Mouse (Mus musculus) cerebellum, postnatal 25 days (tissue): ENCODE results near the gene Lyzl4.

Experiments used
- DNase-seq, 2 experiments: peaks; one replicate each; pipeline ENCODE4 v3.0.0; 2021; ENCODE audit warnings: mixed read lengths in 2 of 2

Lyzl4 gene

DNA sequence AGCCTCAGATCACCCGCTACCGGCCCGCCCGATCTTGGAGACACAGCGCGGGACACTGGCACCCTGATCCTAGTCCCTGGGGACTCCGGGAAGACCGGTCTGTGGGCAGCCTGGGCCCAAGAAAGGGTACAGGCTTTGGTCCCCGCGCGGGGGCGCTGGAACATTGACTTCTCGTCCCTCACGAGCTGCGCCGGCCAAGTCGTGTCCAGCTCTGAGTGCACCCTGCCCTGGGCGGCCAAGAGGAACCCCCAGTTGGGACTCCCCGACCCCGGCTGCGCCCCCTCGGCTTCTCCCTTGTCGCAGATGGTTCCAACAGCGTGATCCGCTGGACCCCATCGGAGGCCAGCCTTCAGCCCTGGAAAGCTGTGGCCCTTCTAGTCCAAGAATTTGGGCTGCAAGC, at the start of gene Lyzl4:
TSS of gene Lyzl4 (minus strand) at position 96 of the 400 bp plus-strand sequence.
- peak; percentile 86 to 91 for DNase-seq

DNA sequence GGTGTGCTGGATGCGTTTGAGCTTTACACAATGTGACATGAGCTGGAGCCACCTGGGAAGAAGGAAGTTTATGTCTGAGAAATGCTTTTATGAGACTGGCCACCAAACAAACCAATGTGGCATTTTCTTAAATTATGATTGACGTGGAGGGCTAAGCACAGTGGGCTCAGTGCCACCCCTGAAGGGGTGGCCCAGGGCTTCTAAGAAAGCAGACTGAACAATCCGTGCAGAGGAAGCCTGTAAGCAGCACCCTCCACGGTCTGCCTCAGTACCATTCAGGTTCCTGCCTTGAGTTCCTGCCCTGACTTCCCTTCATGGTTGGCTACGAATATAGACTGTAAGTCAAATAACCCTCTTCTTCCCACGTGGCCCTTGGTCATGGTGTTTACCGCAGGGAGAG, 48.8 kb upstream of the Lyzl4 start:
- DNase-seq = no peak

DNA sequence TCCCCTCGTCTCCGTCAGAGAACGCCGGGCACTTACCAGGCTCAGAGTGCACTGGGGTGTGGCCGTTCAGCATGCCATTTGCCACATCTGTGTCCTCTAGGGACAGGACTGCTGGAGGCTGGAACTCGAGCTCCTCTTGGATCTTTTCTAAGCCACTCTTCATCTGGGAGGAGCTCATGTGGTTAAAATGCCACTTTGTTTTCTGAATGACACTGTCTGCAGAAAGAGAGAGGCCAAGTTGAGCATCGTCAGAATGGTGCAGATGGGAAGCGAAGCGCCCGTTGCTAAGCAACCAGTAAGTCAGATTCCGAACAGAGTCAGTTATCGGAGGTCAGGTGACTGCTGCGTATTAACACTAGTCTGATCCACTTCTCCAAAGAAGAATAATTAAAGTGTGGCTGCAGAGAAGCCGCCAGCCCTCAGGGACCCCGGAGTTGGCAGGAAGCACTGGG, 48.3 kb upstream of the Lyzl4 start:
- no peak for DNase-seq

DNA sequence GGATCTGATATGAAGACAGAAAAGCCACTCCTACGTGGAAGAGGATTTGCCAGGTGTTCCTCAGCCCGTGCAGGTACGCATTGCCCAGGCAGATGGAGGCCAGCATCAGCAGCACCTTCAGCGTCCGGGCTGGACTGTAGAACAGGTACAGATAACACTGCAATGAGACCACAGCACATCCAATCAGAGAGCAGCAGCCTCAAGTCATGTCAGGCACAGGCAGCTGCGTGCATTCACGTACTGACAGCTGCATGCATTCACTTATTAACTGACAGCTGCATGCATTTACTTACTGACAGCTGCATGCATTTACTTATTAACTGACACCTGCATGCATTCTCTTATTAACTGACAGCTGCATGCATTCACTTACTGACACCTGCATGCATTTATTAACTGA, 42.8 kb upstream of the Lyzl4 start:
- DNase-seq = no peak

DNA sequence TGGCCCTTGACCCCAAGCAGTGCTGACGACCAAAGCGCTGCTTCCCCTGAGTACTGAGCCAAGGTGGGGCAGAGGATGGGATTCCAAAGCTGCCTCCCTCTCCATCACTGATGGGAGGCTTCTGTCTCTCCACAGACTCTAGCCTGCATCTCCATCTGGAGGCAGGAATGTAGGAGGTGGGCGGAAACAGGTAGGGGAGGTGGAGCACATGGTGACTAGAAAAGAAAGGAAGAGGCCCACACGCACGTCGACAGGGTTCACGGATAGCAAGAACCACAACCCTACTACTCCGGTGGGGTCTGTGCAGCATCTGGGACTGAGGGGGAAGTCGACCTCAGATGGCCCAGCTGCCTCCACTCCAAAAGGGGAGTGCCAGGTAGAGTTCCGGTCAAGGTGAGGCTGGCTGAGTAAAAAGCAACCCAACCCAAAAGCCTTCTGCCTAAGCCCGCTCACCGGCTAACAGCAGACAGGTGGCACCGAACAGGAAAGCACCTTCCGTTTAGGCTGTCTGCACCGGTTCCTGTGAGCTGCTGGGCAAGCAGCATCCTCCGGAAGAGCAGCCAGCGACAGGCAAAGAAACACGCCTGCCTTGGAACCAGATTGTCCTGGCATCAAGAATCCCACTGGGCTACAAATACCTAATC, 40.3 kb upstream of the Lyzl4 start:
- no peak for DNase-seq

DNA sequence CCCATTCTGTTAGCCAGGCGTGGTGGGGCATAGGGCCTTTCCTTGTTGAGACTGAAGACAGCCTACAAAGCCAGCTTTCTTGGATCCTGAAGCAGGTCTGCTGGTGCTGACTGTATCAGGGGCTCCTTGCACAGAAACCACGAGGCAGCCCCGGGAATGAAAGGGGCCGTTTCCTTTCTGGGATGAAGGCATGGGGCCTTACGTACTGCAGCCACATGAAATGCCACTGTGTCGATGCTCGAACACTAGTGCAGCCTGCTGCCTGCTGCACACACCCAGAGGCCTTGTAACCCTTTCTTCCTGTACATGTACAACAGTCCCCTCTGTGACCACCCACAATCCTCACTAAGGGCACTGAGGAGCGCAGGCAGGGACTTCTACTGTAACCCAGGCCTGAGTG, 39.3 kb upstream of the Lyzl4 start:
- DNase-seq = no peak

DNA sequence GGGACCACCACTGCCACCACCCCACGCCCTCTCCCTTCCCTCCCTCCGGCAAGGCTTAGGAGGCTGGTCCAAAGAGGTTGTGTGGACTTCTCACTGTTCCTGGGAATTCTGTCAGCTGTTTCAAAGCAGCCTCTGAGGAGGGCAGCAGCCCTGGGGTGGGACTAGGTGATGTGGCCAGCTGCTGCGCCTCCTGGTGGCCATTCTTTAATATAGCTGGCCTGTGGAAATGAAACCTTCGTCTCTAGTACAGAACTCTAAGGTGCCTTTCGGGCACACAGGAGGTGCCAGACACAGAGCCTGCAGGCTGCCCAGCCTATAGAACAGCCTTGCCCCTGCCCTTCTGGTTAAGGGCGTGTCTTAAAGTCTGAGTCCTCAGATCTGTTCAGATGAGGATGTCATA, 37.7 kb upstream of the Lyzl4 start:
- DNase-seq = peak; percentile 45 to 63

DNA sequence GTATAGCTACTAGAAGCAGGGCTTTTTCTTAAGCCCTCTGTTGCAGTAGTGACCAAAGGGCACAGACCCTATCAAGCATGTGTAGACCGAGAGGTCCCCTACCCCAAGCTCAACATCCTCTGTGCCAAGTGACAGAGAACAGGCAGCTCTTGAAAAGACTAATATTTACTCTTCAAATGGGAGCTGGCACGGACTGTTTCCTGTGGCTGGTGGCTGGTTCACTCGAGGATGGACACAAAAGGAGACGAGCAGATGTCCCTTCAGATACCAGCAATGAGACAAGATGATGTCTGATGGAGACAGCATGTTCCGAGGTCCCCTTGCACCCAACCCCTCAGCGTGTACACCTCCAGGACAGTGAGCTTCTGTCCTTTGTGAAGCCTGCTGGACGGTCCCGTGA, 35.6 kb upstream of the Lyzl4 start:
- DNase-seq = no peak

DNA sequence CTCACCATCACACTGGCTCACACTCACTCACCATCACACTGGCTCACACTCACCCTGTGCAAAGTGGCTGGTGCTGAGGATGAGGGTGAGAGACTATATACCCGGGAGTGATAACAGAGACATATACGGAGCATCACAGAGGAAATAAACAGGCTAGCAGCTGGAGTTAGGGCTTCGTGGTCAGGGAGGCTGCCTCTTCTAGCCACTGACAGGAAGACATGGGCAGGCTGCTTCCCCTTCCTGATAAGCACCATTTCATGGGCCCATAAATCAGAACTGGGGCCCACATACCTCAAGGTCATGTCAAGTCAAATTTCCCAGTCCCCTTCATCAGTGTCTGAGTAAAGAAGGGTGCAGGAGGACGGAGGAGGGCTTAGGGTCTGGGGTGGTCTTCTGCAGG, 35.2 kb upstream of the Lyzl4 start:
- DNase-seq = no peak

DNA sequence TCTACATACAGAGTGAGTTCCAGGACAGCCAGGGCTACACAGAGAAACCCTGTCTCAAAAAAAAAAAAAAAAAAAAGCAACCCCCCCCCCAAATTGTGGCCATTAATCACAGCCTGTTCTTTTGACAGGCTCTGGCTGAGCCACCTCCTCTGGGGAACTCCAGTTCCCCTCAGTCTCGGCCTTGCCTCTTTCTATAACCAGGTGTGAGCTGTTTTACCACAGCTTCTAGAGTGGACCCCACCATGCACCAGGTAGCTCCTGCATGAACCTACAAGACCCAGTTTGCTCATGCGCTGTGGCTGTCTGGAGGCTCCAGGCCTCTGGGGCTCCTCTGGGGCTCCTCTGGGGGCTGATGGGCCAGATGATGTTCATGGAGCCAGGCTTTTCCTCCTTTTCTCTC, 33.7 kb upstream of the Lyzl4 start:
- DNase-seq = no peak

DNA sequence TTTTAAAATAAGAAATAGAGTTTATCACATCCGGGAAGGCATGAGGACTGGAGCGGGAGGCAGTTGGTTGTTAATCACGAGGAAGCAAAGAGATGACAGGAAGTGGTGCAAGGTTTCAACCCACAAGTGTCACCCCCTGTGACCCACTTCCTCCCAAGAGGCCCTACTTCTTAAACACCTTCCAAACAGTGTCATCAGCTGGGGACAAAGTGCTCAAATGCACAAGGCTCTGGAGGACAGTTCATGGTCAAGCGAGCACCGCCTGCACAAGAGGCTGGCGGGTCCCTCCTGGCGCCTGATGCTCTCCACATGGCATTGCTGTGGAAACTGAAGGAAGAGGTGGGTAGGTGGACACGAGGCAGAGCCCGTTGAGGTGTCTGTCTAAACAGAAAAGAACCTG, 33.1 kb upstream of the Lyzl4 start:
- no peak for DNase-seq

DNA sequence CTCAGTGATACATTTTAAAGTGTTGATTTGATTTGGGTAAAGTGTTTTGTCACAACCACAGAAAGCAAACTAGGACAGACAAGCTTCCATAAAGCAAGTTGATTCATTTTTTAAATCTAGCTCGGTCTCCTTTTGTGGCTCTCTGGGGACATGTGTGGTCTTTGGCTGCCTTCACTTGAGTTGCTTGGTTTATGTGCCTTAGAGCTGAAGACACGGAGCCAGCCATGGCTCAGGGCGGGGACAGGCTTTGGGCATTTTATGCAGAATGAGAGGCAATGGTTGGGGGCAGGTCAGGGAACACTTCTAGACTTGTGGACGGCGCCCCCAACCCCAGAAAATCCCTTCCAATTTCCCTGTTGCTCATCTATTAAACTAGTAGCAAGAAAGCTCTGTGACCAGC, 31.8 kb upstream of the Lyzl4 start:
- no peak for DNase-seq

DNA sequence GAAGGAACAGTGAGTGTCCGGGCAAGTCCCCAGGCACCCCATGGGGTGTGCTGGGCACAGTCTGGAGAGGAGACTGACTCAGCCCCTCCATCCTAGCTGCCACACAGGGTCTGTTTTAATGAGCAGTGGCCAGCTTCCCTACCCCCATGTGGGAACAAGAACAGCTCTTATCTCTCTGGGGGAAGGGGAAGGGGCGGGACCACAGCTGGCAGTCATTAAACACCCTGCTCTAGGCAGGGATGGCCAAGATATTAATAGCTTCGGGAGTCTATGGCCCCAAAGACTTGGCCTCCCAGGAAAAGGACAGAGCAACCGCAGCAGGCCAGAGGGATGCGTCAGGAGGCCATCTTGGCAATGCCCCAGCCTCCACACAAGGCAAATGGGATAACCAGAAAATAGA, 30.4 kb upstream of the Lyzl4 start:
- no peak for DNase-seq

DNA sequence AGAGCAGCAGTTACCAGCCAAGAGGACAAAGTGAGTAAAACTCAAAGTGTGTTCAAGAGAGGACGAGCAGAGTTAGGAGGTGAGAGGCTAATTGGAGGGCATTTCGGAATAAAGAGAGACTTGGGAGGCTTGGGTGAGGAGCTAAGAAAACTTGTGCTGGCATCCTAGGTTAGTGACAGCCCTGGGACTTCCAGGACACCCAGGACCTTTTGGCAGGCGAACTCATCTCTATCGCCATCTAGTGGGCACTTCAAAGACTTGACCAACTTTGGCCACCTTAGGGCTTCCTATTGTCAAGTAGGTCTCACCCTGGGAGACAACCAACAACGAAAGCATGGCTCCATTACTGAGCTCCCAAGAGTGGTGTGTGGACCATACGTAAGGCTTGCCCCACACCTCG, 29.4 kb upstream of the Lyzl4 start:
- DNase-seq = peak; percentile 63 to 71

DNA sequence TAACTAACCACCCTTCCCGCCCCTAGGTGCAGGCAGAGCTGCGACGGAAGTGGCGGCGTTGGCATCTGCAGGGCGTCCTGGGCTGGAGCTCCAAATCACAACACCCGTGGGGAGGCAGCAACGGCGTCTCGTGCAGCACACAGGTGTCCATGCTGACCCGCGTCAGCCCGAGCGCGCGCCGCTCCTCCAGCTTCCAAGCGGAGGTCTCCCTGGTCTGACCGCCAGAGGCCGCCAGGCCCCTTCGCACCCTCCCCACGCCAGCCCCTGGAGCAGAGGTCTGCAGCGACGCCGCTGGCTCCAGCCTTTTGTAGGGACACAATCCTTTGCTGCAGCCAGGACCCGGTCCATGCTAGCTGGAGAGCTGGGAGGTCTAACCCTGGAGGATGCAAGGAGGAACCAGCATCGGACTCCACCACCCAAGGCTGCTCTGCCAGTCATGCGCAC, 27.5 kb upstream of the Lyzl4 start:
- DNase-seq = peak; percentile 27 to 54

DNA sequence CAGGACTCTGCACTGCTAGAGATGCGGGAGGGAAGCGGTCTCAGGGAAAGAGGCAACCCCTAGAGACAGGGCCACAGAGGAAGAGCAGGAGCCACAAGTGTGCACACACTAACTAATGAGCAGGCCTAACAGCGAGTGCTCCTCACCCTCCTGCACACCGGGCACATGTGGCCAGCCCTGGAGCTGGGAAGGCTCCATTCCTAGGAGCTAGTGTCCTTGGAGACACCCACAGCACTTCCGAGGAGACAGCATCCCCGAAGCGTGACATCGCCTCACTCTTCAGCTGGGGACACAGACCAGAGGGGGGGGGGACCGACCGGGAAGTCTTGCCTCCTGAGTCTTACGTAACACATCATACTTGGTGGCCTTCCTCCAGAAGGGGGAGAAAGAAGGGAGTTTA, 25.9 kb upstream of the Lyzl4 start:
- DNase-seq = no peak

DNA sequence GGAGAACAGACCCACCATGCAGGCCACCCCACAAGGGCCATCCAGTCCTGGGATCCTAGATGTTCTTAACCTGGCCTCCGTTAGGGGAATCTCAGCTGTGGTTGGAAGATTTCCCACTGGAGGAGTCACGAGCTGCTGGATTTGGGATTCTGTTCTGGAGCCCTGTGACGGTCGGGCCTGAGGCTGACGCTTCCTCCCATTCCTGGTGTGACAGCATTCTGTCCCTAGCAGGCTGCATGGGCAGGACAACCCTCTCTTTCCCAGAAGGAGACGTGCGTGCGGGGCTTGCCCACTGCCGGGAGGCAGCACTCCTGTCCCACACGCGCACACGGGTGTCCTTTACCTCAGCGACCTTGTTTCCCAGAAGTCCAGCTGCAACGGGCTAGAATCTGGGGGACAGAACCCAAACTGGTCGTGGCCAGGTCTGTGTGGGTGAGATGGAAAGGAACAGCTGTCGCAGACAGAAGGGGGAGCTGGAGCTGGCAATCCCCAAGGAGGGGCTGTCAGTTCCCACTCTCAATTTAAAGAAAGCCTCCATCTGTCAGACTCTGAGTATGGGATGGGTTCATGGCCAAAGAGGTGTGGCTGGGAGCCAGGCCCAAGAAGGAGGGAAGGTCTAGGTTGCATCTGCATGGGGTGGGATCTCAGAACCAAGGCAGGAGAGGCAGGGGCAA, 25.2 kb upstream of the Lyzl4 start:
- no peak for DNase-seq

DNA sequence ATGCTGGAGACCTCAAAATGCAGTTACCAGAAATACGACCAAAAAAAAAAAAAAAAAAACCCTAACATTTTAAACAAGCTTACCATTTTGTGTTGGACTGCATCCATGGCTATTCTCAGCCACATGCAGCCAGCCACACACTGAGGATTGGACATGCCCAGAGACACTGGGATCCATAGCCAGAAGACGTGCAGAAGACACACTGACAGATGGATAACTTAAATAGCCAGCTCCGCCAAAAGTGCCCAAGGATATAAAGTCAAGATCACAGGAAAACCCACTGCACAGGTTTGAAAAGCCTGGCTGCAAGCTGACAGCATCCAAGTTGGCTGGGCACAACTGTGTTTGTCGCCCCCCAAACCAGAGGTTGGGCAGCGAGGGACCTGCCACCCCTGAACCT, 22.2 kb upstream of the Lyzl4 start:
- DNase-seq = no peak

DNA sequence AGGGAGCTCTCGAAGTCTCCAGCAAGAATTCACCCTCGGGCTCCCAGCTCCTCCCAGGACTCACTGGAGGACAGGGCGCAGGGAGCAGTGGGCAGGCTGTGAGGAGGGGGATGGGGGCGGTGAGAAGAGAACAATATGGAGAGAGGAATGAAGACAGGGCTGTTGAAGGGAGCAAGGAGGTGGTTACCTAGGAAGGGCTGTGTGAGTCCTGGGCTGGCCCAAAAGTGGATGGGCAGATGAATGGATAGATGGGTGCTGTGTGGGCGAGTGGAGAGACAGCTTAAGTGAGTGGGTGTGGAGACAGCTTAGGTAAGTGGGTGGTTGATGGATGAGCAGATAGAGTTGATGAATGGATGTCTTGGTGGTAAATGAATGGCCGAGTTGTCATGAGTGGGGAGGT, 21.6 kb upstream of the Lyzl4 start:
- no peak for DNase-seq

DNA sequence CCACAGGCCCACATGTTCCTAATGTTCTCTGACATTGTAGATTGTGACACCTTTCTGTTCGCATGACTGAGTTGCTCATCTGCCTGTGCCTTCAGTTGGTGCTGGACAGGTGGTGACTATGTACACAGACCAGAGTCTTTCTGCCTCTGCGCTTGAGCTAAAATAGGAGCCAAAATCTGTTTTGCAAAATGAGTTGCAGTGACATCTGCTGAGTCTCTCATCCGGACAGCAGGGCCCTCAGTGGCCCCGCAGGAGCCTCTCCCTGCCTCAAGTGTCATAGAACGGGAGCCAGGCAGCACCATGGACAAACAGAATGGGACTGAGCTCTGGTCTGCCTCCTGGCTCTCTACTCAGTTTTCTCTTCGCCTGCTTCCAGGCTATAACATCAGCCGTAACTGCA, 17.9 kb upstream of the Lyzl4 start:
- no peak for DNase-seq

DNA sequence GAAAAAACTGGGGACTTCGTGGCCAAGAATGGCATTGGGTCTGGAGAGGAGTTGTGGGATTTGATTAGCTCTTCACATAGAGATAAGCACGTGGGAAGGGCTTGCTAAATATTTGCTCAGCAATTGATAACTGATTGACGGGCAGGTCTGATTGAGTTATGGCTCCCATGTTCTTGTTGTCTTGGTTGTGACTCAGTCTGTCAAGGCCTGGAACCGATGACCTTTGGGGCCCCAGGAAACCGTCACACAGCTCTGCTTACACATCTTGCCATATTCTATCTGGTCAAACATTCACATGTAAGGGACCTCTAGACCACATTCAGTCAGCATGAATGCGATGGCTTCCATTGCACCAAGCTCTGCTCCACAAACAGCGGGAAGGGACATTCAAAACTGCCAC, 16.4 kb upstream of the Lyzl4 start:
- no peak for DNase-seq

DNA sequence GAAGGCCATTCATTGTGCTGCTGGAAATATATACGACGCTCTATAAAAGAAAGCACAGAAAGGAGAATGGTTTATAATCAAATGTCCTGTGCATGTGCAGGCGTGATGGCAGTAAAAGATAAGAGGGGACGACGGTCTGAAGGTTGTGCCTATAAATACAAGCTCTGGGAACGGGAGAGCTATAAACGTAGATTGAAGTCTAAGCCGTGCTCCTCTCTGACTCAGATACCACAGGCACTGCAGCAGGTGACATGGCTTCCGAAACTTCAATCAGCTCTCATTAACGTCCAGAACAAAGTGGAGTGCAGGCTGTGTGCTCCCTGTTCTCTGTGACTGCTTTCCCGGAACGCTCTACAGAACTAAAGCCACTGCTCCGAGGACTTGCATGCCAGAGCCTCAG, 15.2 kb upstream of the Lyzl4 start:
- DNase-seq = no peak

DNA sequence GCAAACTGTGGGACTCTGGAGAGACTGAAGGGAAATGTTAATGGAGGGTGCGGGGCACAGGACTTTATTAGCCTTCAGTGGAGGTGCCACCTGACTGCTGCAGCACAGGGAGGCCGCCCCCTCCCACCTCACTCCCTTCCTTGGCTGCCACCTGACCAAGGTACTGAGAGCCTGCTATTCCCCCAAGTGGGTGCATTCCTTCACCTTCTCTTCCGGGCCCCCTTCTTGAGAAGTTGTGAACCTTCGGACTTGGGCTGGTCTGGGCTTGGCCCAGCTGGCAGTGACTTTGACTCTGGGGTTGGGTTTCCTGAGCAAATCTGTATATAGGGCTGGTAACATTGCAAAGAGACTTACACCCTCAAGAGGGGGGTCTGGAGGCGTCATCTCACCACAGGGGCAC, 14.4 kb upstream of the Lyzl4 start:
- no peak for DNase-seq

DNA sequence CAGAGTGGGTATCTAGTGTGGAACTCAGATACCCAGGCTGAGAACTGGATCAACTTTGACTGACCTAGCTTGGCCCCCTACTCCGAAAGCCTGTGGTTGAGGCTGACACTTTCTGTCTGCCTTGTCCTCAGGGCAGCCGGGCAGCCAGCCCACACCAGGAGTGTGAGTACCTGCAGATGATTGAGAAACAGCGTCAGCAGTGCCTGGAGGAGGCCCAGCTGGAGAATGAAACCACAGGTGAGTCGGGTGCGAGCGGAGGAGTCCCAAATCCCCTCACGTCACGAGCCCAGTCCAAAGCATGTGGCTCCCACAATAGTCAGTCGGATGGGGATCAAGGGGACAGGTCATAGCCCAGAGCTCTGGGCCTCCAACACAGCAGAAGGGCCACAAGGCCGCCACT, 11.8 kb upstream of the Lyzl4 start:
- DNase-seq = no peak

DNA sequence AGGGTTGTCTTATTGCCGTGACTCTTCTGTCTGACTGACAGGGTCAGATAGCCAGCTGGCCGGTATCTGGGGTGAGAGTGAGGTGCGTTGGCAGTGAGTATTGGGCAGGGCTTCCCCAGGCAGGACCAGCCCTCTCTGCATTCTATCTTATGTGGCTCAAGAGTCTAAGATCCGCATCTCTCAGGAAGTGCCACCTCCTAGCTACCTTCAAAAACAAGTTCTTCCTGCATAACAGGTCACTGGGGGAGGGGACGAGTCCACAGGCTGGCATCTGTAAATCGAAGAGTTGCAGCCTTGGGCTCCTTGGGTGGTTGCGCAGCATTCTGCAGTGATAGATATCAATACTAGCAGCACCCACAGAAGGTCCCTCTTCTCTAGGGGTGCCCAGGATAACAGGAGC, 5.1 kb upstream of the Lyzl4 start:
- no peak for DNase-seq
